23 mouse cellular contexts compared by ENCODE assay signal in genomic region chr4:135102019-135102740, GRCm38 (mm10). TPM values are rescaled to one million over a fixed set of nuclear protein-coding genes. Genes with fewer than 3 reads are reported as not detected.
"Had no signal": no experiment of that assay in that cellular context is flagged by ENCODE, and none has a peak within 500 bp of the region (broad histone marks: within the 10 kb centered on the region; RNA-seq: fewer than 3 reads in every experiment).

No protein-coding gene starts in this region.

- H3K27ac ChIP-seq: intestine, embryonic 15.5 days; kidney, embryonic 15.5 days; left cerebral cortex, adult 2 months; liver, embryonic 13.5 days; midbrain, embryonic 13.5 days; neural tube, embryonic 12.5 days; neural tube, embryonic 15.5 days had no signal

- ATAC-seq: intestine, embryonic 15.5 days; midbrain, embryonic 13.5 days; midbrain, embryonic 16.5 days had no signal

- H3K36me3 ChIP-seq: intestine, embryonic 15.5 days; kidney, embryonic 15.5 days; liver, embryonic 13.5 days; midbrain, embryonic 13.5 days; neural tube, embryonic 12.5 days; neural tube, embryonic 15.5 days had no signal

- H3K27me3 ChIP-seq: intestine, embryonic 15.5 days; midbrain, embryonic 13.5 days; neural tube, embryonic 12.5 days had no signal

- DNase-seq: kidney, adult 11 months; kidney, adult 8-10 months; kidney, postnatal 10 days; kidney, postnatal 36 days; layer of hippocampus, postnatal 36 days; liver, embryonic 13.5 days; lung, adult 2 months; lung, postnatal 14 days; lung, postnatal 4 days; right cerebral cortex, adult 18-20 months; right cerebral cortex, postnatal 25 days; thymus, adult 18-20 months; thymus, postnatal 36 days had no signal

- H3K4me3 ChIP-seq: intestine, embryonic 15.5 days; kidney, embryonic 15.5 days; left cerebral cortex, adult 2 months; liver, embryonic 13.5 days; midbrain, embryonic 13.5 days; neural tube, embryonic 12.5 days; neural tube, embryonic 15.5 days had no signal

- H3K4me1 ChIP-seq: intestine, embryonic 15.5 days; kidney, embryonic 15.5 days; liver, embryonic 13.5 days; midbrain, embryonic 13.5 days; neural tube, embryonic 12.5 days; neural tube, embryonic 15.5 days had no signal

RNA-seq across cellular contexts. Expression of gene Runx3, which starts 18.3 kb away (rescaled TPM):
- total RNA-seq: layer of hippocampus, postnatal 10 days; layer of hippocampus, postnatal 36 days; left cerebral cortex, postnatal 10 days; left cerebral cortex, postnatal 36 days had no signal
- polyA plus RNA-seq: midbrain, embryonic 13.5 days; midbrain, embryonic 16.5 days had no signal
